Mouse (Mus musculus) liver, embryonic 14.5 days (tissue): ENCODE measurements around the gene Myl4. TPM values are rescaled to one million over a fixed set of nuclear protein-coding genes. Genes with fewer than 3 reads are reported as not detected.
"Not testable (repeated sequence)": the region's sequence is repeated elsewhere in the genome, so short reads cannot be mapped to it uniquely, and the experiment has no call there.

Source experiments
- ATAC-seq: fragments of 200-750 bp; cut with Nextera tagmentation; 2 replicates; pipeline ENCODE4 v1.8.0; 2017; ENCODE audit warnings: moderate number of reproducible peaks, mild to moderate bottlenecking, moderate library complexity; ENCODE audit not compliant: insufficient read depth
- DNase-seq, 3 experiments: peaks; one replicate each; pipeline ENCODE4 v3.0.0-alpha.2; 2012 to 2013; ENCODE audit warnings: low read depth in 3 of 3, low spot score in 3 of 3
- H3K27ac ChIP-seq: fragments of 300-500 bp; sonication (generic); 2 replicates; pipeline ENCODE4 v1.5.1; 2014; ENCODE audit warnings: moderate library complexity, mild to moderate bottlenecking, control low read depth, inconsistent platforms
- H3K27me3 ChIP-seq: fragments of 300-500 bp; sonication (generic); 2 replicates; pipeline ENCODE4 v1.6.1; 2014; ENCODE audit warnings: mild to moderate bottlenecking, low read length, moderate library complexity; ENCODE audit not compliant: control insufficient read depth, insufficient read depth
- H3K36me3 ChIP-seq: fragments of 300-500 bp; sonication (generic); replicated peaks from 2 replicates; pipeline ENCODE4 v1.6.1; 2014; ENCODE audit warnings: low read depth; ENCODE audit not compliant: control insufficient read depth, insufficient read depth
- H3K4me1 ChIP-seq, 2 experiments: fragments of 200-500 bp in 1 of 2; fragments of 300-500 bp in 1 of 2; sonication (generic) in 1 of 2; replicated peaks; 2 replicates each; pipeline ENCODE4 v1.6.1; 2012 to 2014; ENCODE audit warnings: antibody characterized with exemption in 1 of 2, inconsistent platforms in 1 of 2, low read length in 1 of 2; ENCODE audit not compliant: control insufficient read depth in 2 of 2, insufficient read depth in 2 of 2
- H3K4me2 ChIP-seq: fragments of 300-500 bp; sonication (generic); 2 replicates; pipeline ENCODE4 v1.6.1; 2014; ENCODE audit warnings: low read depth, mild to moderate bottlenecking, control low read depth, moderate library complexity
- H3K4me3 ChIP-seq, 2 experiments: fragments of 200-500 bp in 1 of 2; fragments of 300-500 bp in 1 of 2; sonication (generic) in 1 of 2; 2 replicates each; pipeline ENCODE4 v1.5.1; 2012 to 2014; ENCODE audit warnings: low read depth in 2 of 2, low read length in 2 of 2, mild to moderate bottlenecking in 2 of 2, control low read depth in 1 of 2, inconsistent platforms in 1 of 2, moderate library complexity in 1 of 2; ENCODE audit not compliant: insufficient read depth in 1 of 2
- H3K9ac ChIP-seq: fragments of 300-500 bp; sonication (generic); replicated peaks from 2 replicates; pipeline ENCODE4 v1.6.1; 2014; ENCODE audit warnings: mild to moderate bottlenecking, control low read depth, moderate library complexity
- H3K9me3 ChIP-seq: fragments of 300-500 bp; sonication (generic); 2 replicates; pipeline ENCODE4 v1.6.1; 2016; ENCODE audit warnings: low read length, mixed read lengths; ENCODE audit not compliant: control insufficient read depth
- CTCF ChIP-seq: IDR thresholded peaks from 2 replicates; pipeline ENCODE4 v1.5.1; 2016; ENCODE audit warnings: antibody characterized with exemption, low read depth, control low read depth
- EP300 ChIP-seq: IDR thresholded peaks from 2 replicates; pipeline ENCODE4 v1.6.1; 2016; ENCODE audit warnings: antibody characterized with exemption, low read depth
- WGBS: fragments of 180-500 bp; shearing (Covaris S2); extraction: QIAGEN DNeasy Blood & Tissue Kit; methylation state at CpG from one replicate; pipeline ENCODE4 v1.1.7; 2014; ENCODE audit not compliant: insufficient replicate concordance; 5-methylcytosine and 5-hydroxymethylcytosine counted together
- polyA plus RNA-seq, 2 experiments: library from polyadenylated mRNA; depleted of rRNA in 1 of 2; stranded (reverse) in 1 of 2; unstranded in 1 of 2; fragments of >200 nt; fragmentation: Nextera tagmentation in 1 of 2; extraction: Ambion mirVana in 1 of 2; gene quantifications; 2 replicates each; pipeline versions ENCODE4 v1.2.1 to v1.2.3; 2012 to 2014

The Myl4 gene
- polyA plus RNA-seq, 2 experiments: 0.50 to 0.51 TPM

DNA sequence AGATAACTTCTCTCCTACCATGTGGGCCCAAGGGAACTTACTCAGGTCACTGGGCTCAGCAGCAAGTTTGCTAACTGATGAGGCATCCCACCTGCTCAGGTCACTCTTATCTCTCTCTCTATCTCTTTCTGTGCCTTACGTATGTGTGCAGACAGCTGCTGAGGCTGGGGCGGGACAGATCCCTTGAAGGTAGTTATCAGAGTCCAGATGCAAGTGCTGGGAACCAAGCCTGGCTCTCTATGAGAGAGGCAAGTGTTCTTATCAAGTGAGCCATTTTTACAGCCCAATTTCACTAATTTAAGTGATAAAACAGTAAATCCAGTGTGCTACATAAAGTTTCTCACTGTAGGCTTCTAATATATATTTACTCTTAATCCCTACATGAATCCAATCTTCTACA is 13.6 kb upstream of the Myl4 start:
- no peak overlapping the region for H3K4me2 ChIP-seq
- WGBS: 8% methylated on average over 2 of the region's 2 CpGs
- no peak overlapping the region for H3K4me3 ChIP-seq
- no peaks in the 10 kb centered on the region for H3K9me3 ChIP-seq
- ATAC-seq (peak; percentile 79), DNase-seq (peak in 1 of 3 experiments; percentile 45)
- H3K27me3 ChIP-seq: no peaks in the 10 kb centered on the region
- peaks cover 35% of the 10 kb centered on the region for H3K36me3 ChIP-seq
- H3K9ac ChIP-seq: no peak overlapping the region
- peaks cover under 1 to 19% of the 10 kb centered on the region in 2 experiments; a peak in 3 of 4 replicates for H3K4me1 ChIP-seq
- no peak overlapping the region for H3K27ac ChIP-seq
- TF ChIP-seq CTCF (no peak), EP300 (peak; percentile 45)

DNA sequence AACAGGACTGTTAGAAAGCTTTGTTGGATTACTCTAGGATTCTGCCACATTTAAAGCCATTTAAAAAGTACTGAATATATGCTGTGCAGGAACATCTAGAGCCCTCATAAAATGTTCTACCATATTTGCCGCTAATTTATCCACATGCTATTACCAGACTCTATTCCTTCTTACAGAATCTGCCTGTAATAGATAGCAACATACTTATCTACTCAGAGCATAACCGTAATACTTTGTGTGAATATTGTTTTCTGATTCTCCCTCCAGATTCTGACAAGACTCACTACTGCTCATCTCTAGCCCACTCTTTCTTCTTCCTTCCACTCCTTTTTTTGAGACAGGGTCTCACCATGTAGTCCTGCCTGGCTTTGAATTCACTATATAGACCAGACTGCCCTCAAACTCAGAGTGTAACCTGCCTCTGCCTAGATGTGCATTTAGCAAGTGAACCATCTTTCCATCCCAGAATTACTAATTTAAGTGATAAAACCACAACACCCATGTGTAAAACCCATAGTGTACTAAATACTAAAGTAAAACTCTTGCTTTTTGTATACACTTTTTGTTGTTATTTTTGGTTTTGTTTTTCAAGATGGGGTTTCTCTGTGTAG is 12.4 kb upstream of the Myl4 start:
- WGBS: 15% methylated on average over 2 of the region's 2 CpGs
- H3K4me3 ChIP-seq: no peak overlapping the region
- H3K9me3 ChIP-seq: no peaks in the 10 kb centered on the region
- peaks cover 7 to 26% of the 10 kb centered on the region in 2 experiments for H3K4me1 ChIP-seq
- peak in 1 of 3 experiments; percentile 19 for DNase-seq
- H3K9ac ChIP-seq: no peak overlapping the region
- H3K4me2 ChIP-seq: peak overlapping the region; percentile 31; the same call in 1 of the 2 replicates
- TF ChIP-seq CTCF: no peak
- TF ChIP-seq EP300: peak; percentile 72
- peaks cover 24% of the 10 kb centered on the region for H3K36me3 ChIP-seq
- no peak overlapping the region for H3K27ac ChIP-seq
- ATAC-seq: peak; percentile 64; the same call in 1 of the 2 replicates
- no peaks in the 10 kb centered on the region for H3K27me3 ChIP-seq

DNA sequence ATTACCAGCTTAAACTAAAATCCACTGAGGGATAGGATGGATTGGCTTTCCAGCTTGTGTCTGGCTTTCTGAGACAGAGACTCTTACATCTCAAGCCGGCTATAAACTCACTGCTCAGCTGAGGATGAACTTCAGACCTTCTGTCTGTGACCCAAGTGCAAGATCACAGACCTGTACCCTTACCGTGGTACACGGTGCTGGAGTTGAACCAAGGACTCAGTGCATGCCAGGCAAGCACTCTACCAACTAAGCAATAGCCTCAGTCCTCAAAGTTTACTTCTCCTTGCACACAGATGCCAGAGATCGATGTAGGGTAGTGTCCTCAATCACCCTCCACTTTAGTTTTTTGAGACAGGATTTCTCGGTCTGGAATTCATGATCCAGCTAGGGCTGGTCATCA is 10.7 kb upstream of the Myl4 start:
- no peak for DNase-seq
- WGBS: 86% methylated on average over 5 of the region's 5 CpGs

DNA sequence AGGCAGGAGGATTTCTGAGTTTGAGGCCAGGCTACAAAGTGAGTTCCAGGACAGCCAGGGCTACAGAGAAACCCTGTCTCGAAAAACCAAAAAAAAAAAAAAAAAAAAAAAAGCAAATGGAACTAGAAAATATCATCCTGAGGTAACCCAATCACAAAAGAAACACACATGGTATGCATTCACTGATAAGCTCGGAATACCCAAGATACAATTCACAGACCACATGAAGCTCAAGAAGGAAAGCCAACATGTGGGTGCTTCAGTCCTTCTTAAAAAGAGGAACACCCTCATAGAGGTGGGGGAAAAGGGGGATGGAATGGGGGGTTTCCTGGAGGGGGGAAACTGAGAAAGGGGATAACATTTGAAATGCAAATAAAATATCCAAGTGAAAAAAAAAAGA is 7.1 kb upstream of the Myl4 start:
- WGBS: 14% methylated on average over 2 of the region's 2 CpGs
- H3K9me3 ChIP-seq, H3K4me3 ChIP-seq, H3K9ac ChIP-seq, H3K27me3 ChIP-seq: not testable (repeated sequence)
- ATAC-seq: peak; percentile 67
- DNase-seq: peak; percentile 49 to 59 (median 51)
- TF ChIP-seq EP300: peak; percentile 72
- Histone ChIP-seq H3K4me1 (peaks cover 30 to 44% of the 10 kb centered on the region in 2 experiments), H3K36me3 (peaks cover 12% of the 10 kb centered on the region), H3K27ac (peak overlapping the region; percentile 27; the same call in 1 of the 2 replicates), H3K4me2 (peak overlapping the region; percentile 37)

More for the DNA sequence above, 10.7 kb upstream of the Myl4 start:
- Histone ChIP-seq H3K36me3 (peaks cover 10% of the 10 kb centered on the region), H3K4me1 (peaks cover 17 to 31% of the 10 kb centered on the region in 2 experiments), H3K4me3 (no peak overlapping the region), H3K9ac (no peak overlapping the region), H3K4me2 (no peak overlapping the region), H3K27me3 (no peaks in the 10 kb centered on the region), H3K9me3 (no peaks in the 10 kb centered on the region), H3K27ac (no peak overlapping the region)
- no peak for ATAC-seq
- no peak for TF ChIP-seq EP300
- no peak for TF ChIP-seq CTCF

DNA sequence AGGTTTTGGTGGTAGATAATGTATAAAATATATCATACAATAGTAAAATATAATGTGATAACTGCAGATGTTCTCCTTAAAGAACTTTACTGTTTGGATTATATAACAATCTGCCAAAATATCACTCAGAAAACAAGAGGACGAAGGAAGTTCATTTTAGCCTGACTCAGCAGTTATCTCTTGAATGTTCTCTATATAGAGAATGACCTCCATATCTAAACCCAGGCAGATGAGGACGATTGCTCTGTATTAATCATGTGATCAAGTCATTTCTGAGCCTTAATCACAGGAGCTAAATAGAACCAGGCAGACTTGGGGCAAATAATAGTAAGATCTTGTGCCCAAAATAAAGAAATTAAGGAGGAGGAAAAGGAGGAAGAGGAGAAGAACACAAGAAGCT is 6.0 kb upstream of the Myl4 start:
- H3K4me2 ChIP-seq: no peak overlapping the region
- H3K9me3 ChIP-seq: no peaks in the 10 kb centered on the region
- ATAC-seq: no peak
- no peak for TF ChIP-seq EP300
- TF ChIP-seq CTCF: no peak
- H3K27ac ChIP-seq: peak overlapping the region; percentile 48; the same call in 1 of the 2 replicates
- WGBS: 19% methylated on average over 2 of the region's 2 CpGs
- H3K27me3 ChIP-seq: no peaks in the 10 kb centered on the region
- DNase-seq: peak in 2 of 3 experiments; percentile 17 to 31
- peaks cover 12% of the 10 kb centered on the region for H3K36me3 ChIP-seq
- H3K4me1 ChIP-seq: peaks cover 36 to 41% of the 10 kb centered on the region in 2 experiments
- no peak overlapping the region for H3K4me3 ChIP-seq
- H3K9ac ChIP-seq: no peak overlapping the region
